Mouse (Mus musculus) ES-CJ7 (cell line): ENCODE results near the gene Prpf40a.

Source experiments
- DNase-seq: peaks from one replicate; pipeline ENCODE4 v3.0.0; 2011; ENCODE audit warnings: low read depth, low spot score

The Prpf40a gene

DNA sequence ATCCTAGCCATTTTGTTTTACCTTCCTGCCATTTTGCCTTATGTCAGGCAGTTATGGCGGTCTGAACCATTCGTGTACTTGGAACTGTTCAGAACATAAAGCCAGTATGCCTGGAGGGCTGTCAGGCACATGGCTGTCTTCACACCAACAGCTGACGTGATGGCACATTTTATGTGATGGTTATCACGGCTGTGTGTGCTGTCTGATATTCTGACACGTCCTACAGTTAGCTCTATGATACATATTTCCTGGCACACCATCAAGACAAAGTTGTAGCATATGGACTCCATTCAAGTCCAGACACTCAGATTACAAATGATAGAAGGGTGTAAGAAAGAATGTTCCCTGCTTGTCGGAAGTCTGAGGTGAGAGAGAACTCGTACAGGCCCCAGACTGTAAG is 85.0 kb downstream of the Prpf40a start:
- DNase-seq = no peak

DNA sequence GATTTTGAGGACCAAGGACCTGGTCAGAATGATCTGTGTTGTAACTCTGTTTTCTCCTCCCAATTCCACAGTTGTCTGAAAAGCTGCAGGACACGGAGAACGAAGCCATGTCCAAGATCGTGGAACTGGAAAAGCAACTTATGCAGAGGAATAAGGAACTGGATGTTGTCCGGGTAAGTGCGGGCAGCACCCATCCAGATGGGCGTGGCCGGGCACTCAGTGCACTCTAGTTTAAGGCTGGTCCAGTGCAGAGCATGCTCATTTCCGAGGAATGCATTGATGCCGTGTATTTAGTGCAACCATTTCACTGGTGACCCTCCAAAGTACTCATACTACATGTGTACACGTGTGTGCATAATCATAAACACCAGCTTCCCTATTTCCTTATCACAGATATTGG is 85.7 kb downstream of the Prpf40a start:
- DNase-seq = no peak

DNA sequence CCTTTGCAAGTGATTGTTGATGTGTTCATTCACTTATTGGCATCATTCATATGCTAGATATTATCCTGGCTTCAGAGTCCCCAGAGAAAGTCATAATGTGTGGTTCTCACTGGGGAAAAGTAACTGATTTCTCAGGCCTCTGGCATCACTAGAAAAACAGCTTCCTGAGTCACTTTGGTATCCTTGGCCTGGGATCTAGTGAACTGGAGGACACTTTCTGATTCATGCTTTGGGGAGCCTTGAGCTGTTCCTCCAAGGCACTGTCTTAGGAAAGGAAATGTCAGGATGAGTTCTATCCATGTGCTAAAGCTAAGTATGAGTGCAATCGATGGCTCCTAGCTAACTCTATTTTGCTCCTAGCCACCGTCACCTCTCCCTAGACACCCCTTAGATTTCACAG is 88.2 kb downstream of the Prpf40a start:
- DNase-seq = no peak

DNA sequence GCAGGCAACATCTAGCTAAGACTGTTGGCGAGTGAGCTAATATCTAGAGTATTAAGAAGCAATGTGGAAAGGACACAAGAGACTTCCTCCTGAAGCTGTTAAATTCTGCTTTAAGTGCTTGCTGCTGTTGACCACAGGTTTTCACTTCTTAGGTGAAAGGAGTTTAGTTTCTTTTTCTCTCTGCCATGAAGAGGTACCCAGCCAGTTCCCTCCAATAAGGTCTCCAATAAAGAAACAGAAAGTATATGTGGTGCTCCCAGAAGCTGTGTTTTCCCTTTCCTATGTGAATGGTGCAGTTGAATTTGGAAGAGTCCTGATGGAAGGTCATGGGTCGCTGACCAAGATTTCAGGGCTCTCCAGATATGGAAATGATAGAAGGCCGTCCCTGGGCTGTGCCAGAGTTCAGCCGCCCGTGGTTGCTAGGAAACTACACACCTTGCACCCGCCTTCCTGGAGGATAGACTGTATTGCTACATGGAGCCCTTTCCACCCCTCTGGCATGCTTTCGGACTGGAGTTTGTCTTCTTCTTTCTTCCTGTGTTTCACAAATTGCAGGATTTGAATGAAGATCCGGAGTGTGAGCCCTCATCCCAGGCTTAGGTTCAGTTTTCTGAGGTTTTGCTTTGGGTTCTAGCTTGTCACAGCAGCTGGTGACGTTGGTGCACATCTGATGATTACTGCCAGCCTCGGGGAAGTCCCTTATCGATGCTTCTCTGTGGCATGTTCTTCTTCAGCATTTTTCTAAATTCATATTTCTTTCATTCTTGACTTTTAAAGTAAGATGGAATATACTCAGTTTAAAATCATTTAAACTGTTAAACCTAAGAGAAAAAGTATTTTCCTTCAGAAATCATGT is 89.0 kb downstream of the Prpf40a start:
- no peak for DNase-seq

DNA sequence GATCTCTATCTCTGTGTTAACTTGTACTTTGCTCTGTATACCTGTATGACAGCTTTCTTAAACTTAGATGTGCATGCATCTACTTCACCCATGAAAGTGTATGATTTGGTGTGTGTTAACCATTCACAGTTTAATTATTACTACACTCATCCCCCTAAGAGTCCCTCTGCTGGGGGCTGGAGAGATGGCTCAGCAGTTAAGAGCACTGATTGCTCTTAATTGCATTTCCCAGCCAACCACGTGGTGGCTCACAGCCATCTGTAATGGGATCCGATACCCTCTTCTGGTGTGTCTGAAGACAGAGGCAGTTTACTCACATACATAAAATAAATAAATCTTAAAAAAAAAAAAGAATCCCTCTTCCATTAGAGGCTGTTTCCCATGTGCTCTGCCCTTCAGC is 91.0 kb downstream of the Prpf40a start:
- no peak for DNase-seq

DNA sequence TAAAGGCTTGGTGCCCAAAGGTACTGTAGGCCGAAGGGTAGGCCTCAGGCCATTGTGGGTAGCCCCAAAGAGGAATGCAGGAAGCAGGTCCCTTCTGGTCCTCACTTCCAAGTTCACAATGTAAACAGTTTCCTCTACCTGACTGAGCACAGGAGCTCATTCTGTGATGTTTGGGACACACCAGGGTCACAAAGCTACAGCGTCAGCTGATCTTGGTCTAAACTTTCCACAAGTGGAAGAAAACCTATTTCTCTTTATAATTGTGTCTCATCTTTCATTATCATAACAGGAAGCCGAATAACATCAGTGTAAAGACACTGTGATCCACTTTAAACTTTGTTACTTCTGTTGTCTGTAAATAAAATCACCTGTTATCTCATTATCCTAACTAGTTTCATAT is 95.6 kb downstream of the Prpf40a start:
- no peak for DNase-seq

DNA sequence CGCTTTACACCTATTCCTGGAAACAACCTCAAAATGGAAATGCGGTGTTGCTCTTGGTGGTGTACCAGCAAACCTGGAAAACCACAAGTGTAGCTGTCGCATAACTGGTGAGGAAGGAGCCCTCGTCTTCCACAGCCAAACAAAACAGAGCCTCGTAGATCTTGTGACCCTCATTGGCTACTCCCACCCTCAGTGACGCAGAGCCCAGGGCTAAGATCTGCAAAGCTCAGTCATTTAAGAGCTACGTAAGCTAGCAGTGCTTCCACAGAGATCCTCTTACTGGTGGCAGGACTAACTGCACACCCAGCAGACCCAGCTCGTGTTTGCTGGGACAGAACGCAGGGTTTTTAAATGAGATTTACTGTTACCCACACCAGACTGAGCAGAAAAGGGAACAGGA is 96.1 kb downstream of the Prpf40a start:
- DNase-seq = no peak

DNA sequence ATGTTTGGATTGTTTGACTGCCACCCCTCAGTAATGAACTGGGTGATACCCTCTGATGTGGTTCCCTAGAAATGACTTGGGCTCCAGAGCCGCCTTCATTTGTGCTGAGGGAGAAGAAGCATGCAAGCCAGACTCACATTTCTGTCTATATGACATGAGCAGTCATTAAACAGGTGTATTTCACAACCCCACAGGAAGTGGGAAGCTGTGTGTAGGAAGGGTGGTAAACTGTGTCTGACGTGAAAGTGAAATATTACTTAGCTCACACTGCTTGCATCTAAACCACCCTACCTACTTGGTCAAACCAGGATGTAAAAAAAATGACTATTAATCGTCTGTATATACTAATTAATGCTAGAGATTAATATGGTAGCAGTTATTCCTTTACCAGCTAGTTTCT is 102.3 kb downstream of the Prpf40a start:
- DNase-seq = no peak

DNA sequence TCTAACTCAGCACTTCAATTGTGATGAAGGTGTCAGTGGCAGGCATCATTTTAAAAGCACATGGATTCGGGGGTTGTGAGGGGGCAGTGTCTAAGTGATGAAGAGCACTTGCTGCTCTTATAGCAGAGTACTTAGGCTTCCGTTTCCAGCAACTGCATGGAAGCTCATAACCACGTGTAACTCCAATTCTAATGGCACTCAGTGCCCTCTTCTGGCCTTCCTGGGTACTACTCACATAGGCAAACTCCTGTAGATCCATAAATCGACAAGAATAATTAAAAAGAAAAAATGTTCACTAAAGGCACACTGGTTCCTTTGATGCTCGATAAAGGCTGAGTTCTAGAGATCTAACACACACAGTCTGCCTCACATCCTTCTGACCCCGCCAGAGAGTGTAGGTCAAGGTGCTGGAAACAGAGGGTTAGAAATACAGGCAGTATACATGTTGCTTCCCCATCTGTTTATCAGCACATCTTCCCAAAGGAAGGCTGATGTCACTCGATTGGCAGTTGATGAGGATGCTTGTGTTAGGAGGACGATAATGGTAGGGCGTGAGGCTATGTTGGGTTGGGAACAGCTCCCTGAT is 105.4 kb downstream of the Prpf40a start:
- DNase-seq = peak; percentile 74
